Mouse (Mus musculus): ENCODE data around the gene Adamts10. TPM values are rescaled to one million over a fixed set of nuclear protein-coding genes. Genes with fewer than 3 reads are reported as not detected.

Gene Adamts10
- polyA plus RNA-seq, 1 experiment from 2014 or later = 54.7 TPM

DNA sequence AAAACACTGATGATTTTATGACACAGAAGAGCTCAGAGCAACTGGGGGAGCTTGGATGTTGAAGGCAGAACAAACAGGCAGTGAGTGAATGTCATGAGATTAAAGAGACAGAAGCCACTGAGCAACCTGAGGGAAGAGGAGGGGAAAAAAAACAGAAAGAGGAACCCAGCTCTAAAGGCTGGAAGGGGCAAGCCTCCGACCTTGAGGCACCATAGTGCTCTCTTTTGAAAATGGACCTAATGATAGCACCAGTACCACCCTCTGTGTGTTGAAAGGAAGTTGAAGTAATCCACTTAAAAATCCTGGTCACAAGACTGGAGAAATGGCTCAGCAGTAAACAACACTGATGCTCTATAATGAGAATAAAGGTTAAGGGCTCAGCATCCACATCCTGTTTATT, 40.6 kb downstream of the Adamts10 start:
- WGBS = 63% methylated on average over 1 of the region's 1 CpGs
- no peak for DNase-seq (ENCODE audit: low spot score)
- Histone ChIP-seq H3K4me1 (replicated peaks; ENCODE audit: control insufficient read depth, insufficient read depth, low read length) (no peaks in the 10 kb centered on the region), H3K4me2 (ENCODE audit: low read depth, low read length, severe bottlenecking) (no peak overlapping the region), H3K9ac (ENCODE audit: low read length) (no peak overlapping the region), H3K27ac (ENCODE audit: low read depth, low read length) (no peak overlapping the region), H3K4me3 (ENCODE audit: low read depth, low read length) (no peak overlapping the region), H3K9me3 (ENCODE audit: control insufficient read depth, low read length) (no peaks in the 10 kb centered on the region), H3K27me3 (ENCODE audit: control insufficient read depth, insufficient read depth, low read length) (no peaks in the 10 kb centered on the region), H3K36me3 (ENCODE audit: control insufficient read depth, insufficient read depth, low read length) (no peaks in the 10 kb centered on the region)
- no peak for ATAC-seq (replicated peaks; ENCODE audit: low FRiP score)

DNA sequence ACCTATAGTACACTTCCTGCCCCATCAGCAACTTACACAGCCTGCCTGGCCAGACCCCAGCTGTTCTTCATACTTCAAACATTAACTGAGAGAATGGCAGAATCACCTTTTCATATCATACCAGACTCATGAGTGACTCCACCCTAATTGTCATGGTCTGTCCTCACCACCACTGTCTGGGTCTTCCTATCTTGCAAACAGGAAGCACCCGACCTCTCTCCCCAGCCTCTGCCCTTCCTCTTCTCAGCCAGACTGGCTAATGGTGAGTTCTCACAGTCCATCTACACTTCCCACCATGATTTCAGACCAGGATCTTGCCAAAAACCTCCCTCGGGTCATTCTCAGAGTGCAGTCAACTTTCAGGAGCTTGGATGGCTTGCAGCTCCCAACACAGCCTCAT, 42.2 kb downstream of the Adamts10 start:
- Histone ChIP-seq H3K4me1 (replicated peaks; ENCODE audit: control insufficient read depth, insufficient read depth, low read length) (no peaks in the 10 kb centered on the region), H3K9me3 (ENCODE audit: control insufficient read depth, low read length) (no peaks in the 10 kb centered on the region), H3K9ac (ENCODE audit: low read length) (no peak overlapping the region), H3K4me3 (ENCODE audit: low read depth, low read length) (no peak overlapping the region), H3K36me3 (ENCODE audit: control insufficient read depth, insufficient read depth, low read length) (no peaks in the 10 kb centered on the region), H3K27me3 (ENCODE audit: control insufficient read depth, insufficient read depth, low read length) (no peaks in the 10 kb centered on the region), H3K4me2 (ENCODE audit: low read depth, low read length, severe bottlenecking) (no peak overlapping the region), H3K27ac (ENCODE audit: low read depth, low read length) (no peak overlapping the region)
- no peak for DNase-seq (ENCODE audit: low spot score)
- 80% methylated on average over 2 of the region's 2 CpGs for WGBS
- ATAC-seq (replicated peaks; ENCODE audit: low FRiP score) = no peak

GRCm38 (mm10) chr17:33584061-33584460, 60.1 kb downstream of the Adamts10 start:
- Histone ChIP-seq H3K9me3 (ENCODE audit: control insufficient read depth, low read length) (no peaks in the 10 kb centered on the region), H3K4me1 (replicated peaks; ENCODE audit: control insufficient read depth, insufficient read depth, low read length) (no peaks in the 10 kb centered on the region), H3K27ac (ENCODE audit: low read depth, low read length) (no peak overlapping the region), H3K27me3 (ENCODE audit: control insufficient read depth, insufficient read depth, low read length) (no peaks in the 10 kb centered on the region), H3K4me2 (ENCODE audit: low read depth, low read length, severe bottlenecking) (no peak overlapping the region), H3K9ac (ENCODE audit: low read length) (no peak overlapping the region), H3K36me3 (ENCODE audit: control insufficient read depth, insufficient read depth, low read length) (no peaks in the 10 kb centered on the region), H3K4me3 (ENCODE audit: low read depth, low read length) (no peak overlapping the region)
- ATAC-seq (replicated peaks; ENCODE audit: low FRiP score) (no peak), DNase-seq (ENCODE audit: low spot score) (no peak)
- WGBS = 92% methylated on average over 4 of the region's 4 CpGs

GRCm38 (mm10) chr17:33586011-33586410, 62.0 kb downstream of the Adamts10 start:
- Histone ChIP-seq H3K27me3 (ENCODE audit: control insufficient read depth, insufficient read depth, low read length) (no peaks in the 10 kb centered on the region), H3K4me3 (ENCODE audit: low read depth, low read length) (no peak overlapping the region), H3K4me2 (ENCODE audit: low read depth, low read length, severe bottlenecking) (no peak overlapping the region), H3K36me3 (ENCODE audit: control insufficient read depth, insufficient read depth, low read length) (no peaks in the 10 kb centered on the region), H3K27ac (ENCODE audit: low read depth, low read length) (no peak overlapping the region), H3K9ac (ENCODE audit: low read length) (no peak overlapping the region), H3K4me1 (replicated peaks; ENCODE audit: control insufficient read depth, insufficient read depth, low read length) (no peaks in the 10 kb centered on the region), H3K9me3 (ENCODE audit: control insufficient read depth, low read length) (no peaks in the 10 kb centered on the region)
- DNase-seq (ENCODE audit: low spot score) (no peak), ATAC-seq (replicated peaks; ENCODE audit: low FRiP score) (no peak)
- 78% methylated on average over 17 of the region's 17 CpGs for WGBS

GRCm38 (mm10) chr17:33597271-33597670, 73.3 kb downstream of the Adamts10 start:
- DNase-seq (ENCODE audit: low spot score) (no peak), ATAC-seq (replicated peaks; ENCODE audit: low FRiP score) (no peak)
- Histone ChIP-seq H3K4me3 (ENCODE audit: low read depth, low read length) (no peak overlapping the region), H3K36me3 (ENCODE audit: control insufficient read depth, insufficient read depth, low read length) (no peaks in the 10 kb centered on the region), H3K27ac (ENCODE audit: low read depth, low read length) (no peak overlapping the region), H3K4me2 (ENCODE audit: low read depth, low read length, severe bottlenecking) (no peak overlapping the region), H3K9me3 (ENCODE audit: control insufficient read depth, low read length) (no peaks in the 10 kb centered on the region), H3K4me1 (replicated peaks; ENCODE audit: control insufficient read depth, insufficient read depth, low read length) (no peaks in the 10 kb centered on the region), H3K27me3 (ENCODE audit: control insufficient read depth, insufficient read depth, low read length) (no peaks in the 10 kb centered on the region), H3K9ac (ENCODE audit: low read length) (no peak overlapping the region)

DNA sequence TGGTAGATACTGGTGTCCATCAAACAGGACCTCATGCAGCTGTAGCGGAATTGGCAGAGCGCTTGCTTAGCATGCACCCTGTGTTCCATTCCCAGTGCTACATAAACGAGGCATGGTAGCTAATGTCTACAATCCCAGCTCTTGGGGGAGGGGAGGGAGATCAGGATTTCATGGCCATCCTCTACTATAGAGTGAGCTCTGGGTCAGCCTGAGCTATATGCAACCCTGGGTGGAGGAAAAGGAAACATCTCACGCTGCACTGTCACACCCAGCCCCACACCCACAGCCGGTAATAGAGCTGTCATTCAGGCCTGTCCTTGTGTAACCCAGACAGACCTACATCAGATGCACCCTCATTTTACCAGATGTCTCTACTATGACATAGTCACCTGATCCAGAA, 74.5 kb downstream of the Adamts10 start:
- Histone ChIP-seq H3K27me3 (ENCODE audit: control insufficient read depth, insufficient read depth, low read length) (no peaks in the 10 kb centered on the region), H3K4me2 (ENCODE audit: low read depth, low read length, severe bottlenecking) (no peak overlapping the region), H3K4me1 (replicated peaks; ENCODE audit: control insufficient read depth, insufficient read depth, low read length) (no peaks in the 10 kb centered on the region), H3K36me3 (ENCODE audit: control insufficient read depth, insufficient read depth, low read length) (no peaks in the 10 kb centered on the region), H3K9me3 (ENCODE audit: control insufficient read depth, low read length) (no peaks in the 10 kb centered on the region), H3K4me3 (ENCODE audit: low read depth, low read length) (no peak overlapping the region), H3K9ac (ENCODE audit: low read length) (no peak overlapping the region), H3K27ac (ENCODE audit: low read depth, low read length) (no peak overlapping the region)
- 91% methylated on average over 5 of the region's 5 CpGs for WGBS
- ATAC-seq (replicated peaks; ENCODE audit: low FRiP score) (no peak), DNase-seq (ENCODE audit: low spot score) (no peak)

GRCm38 (mm10) chr17:33599836-33600475, 76.0 kb downstream of the Adamts10 start:
- H3K9ac ChIP-seq (ENCODE audit: low read length) = no peak overlapping the region
- no peak overlapping the region for H3K4me2 ChIP-seq (ENCODE audit: low read depth, low read length, severe bottlenecking)
- ATAC-seq (replicated peaks; ENCODE audit: low FRiP score) = no peak
- no peak overlapping the region for H3K4me3 ChIP-seq (ENCODE audit: low read depth, low read length)
- H3K27me3 ChIP-seq (ENCODE audit: control insufficient read depth, insufficient read depth, low read length) = no peaks in the 10 kb centered on the region
- no peaks in the 10 kb centered on the region for H3K36me3 ChIP-seq (ENCODE audit: control insufficient read depth, insufficient read depth, low read length)
- H3K27ac ChIP-seq (ENCODE audit: low read depth, low read length) = no peak overlapping the region
- no peaks in the 10 kb centered on the region for H3K9me3 ChIP-seq (ENCODE audit: control insufficient read depth, low read length)
- WGBS = 90% methylated on average over 8 of the region's 8 CpGs
- DNase-seq (ENCODE audit: low spot score) = no peak
- no peaks in the 10 kb centered on the region for H3K4me1 ChIP-seq (replicated peaks; ENCODE audit: control insufficient read depth, insufficient read depth, low read length)

DNA sequence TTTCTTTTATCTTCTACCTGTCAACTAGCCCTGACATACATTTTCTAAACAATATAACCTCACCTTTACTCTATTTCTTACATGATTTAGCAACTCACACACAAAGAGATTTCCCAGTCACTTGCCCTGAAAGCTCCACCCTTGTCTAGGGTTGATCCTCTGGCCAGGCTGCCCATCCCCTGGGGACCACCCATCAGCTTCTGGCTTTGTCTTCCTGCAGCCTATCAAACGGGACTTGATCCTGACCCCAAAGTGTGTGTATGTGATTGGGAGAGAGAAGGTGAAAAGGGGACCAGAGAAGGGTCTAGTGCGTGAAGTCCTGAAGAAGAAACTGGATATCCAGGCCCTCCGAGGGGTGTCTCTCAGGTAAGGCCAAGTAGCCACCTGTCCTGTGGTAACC, 76.8 kb downstream of the Adamts10 start:
- DNase-seq (ENCODE audit: low spot score) = no peak
- 89% methylated on average over 3 of the region's 3 CpGs for WGBS
- H3K4me2 ChIP-seq (ENCODE audit: low read depth, low read length, severe bottlenecking) = no peak overlapping the region

DNA sequence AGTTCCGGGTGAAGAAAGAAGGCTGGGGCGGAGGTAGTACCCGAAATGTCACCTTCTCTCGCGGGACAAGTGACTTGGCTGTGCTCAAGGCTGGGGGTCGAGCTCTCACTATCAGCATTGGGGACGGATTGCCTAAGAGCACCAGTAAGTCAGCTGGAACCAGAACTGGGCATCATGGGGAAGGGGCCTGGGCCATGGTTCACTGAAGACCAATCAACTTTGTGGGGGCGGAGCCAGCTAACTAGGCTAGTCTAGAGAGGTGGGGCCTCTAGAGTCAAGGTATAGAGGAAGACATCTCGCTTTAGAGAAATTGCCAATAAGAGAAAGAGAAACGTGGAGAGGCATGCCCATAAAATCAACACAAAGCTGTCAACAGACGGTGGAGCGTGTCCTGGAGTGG, 77.9 kb downstream of the Adamts10 start:
- WGBS = 86% methylated on average over 12 of the region's 12 CpGs
- no peaks in the 10 kb centered on the region for H3K4me1 ChIP-seq (replicated peaks; ENCODE audit: control insufficient read depth, insufficient read depth, low read length)
- no peaks in the 10 kb centered on the region for H3K9me3 ChIP-seq (ENCODE audit: control insufficient read depth, low read length)
- H3K4me2 ChIP-seq (ENCODE audit: low read depth, low read length, severe bottlenecking) = no peak overlapping the region
- no peaks in the 10 kb centered on the region for H3K27me3 ChIP-seq (ENCODE audit: control insufficient read depth, insufficient read depth, low read length)
- H3K4me3 ChIP-seq (ENCODE audit: low read depth, low read length) = no peak overlapping the region
- H3K9ac ChIP-seq (ENCODE audit: low read length) = no peak overlapping the region
- ATAC-seq (replicated peaks; ENCODE audit: low FRiP score) (no peak), DNase-seq (ENCODE audit: low spot score) (no peak)
- no peak overlapping the region for H3K27ac ChIP-seq (ENCODE audit: low read depth, low read length)
- no peaks in the 10 kb centered on the region for H3K36me3 ChIP-seq (ENCODE audit: control insufficient read depth, insufficient read depth, low read length)

More for the DNA sequence above, 76.8 kb downstream of the Adamts10 start:
- H3K4me3 ChIP-seq (ENCODE audit: low read depth, low read length) = no peak overlapping the region
- H3K27me3 ChIP-seq (ENCODE audit: control insufficient read depth, insufficient read depth, low read length) = no peaks in the 10 kb centered on the region
- H3K9ac ChIP-seq (ENCODE audit: low read length) = no peak overlapping the region
- ATAC-seq (replicated peaks; ENCODE audit: low FRiP score) = no peak
- no peaks in the 10 kb centered on the region for H3K9me3 ChIP-seq (ENCODE audit: control insufficient read depth, low read length)
- no peak overlapping the region for H3K27ac ChIP-seq (ENCODE audit: low read depth, low read length)
- no peaks in the 10 kb centered on the region for H3K36me3 ChIP-seq (ENCODE audit: control insufficient read depth, insufficient read depth, low read length)
- H3K4me1 ChIP-seq (replicated peaks; ENCODE audit: control insufficient read depth, insufficient read depth, low read length) = no peaks in the 10 kb centered on the region

All from forebrain, embryonic 11.5 days (tissue).